In the genomic region with DNA sequence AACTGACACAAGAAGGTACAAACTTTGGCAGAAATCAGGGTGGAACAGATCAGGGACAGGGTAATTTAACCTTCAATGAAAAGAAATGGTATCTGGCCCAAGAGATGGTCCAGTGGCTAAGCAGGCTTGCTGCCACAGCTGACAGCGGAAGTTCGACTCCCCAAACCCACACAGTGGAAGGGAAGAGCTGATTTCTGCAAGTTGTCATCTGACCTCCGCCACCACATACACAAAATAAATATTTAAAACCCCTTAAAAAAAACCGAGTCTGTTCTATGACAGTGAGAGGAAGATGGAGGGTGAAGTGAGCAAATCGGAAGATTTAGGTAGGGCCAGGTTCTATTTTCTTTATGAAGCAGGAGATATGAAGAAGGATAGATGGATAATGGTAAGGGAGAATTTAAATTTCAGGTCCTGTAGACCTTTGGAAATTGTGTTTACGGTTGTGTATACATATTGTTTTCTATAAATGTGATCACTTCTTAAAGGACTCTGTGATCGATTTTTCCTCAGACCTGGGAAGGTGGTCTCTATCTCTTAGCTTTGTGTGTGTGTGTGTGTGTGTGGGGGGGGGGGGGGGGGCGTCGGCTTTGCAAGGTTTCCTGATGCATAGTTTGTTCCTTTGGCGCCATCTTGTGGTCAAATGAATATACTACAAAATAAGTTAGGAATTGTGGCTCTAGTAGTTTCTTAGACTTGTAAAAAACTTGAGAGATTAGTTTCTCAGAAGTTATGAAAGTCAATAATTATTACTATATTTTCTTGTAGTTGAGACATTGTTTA, we compare ENCODE assay signal across 8 mouse cellular contexts. TPM values are rescaled to one million over a fixed set of nuclear protein-coding genes. Genes with fewer than 3 reads are reported as not detected.
DNase-seq lines count a peak whose midpoint lies in the region; ATAC-seq and TF ChIP-seq lines count a peak whose summit lies in the region.

No protein-coding gene starts in this region.

- WGBS in lung, embryonic 14.5 days: 25% methylated on average over 10 of the region's 10 CpGs
- WGBS in lung, adult 2 months: 29% methylated on average over 10 of the region's 10 CpGs

- no peak overlapping the region for H3K9ac ChIP-seq in lung, embryonic 14.5 days

- no peaks in the 10 kb centered on the region for H3K9me3 ChIP-seq in lung, embryonic 14.5 days (ENCODE audit: low read depth, low read length)

- H3K27me3 ChIP-seq in lung, embryonic 14.5 days (ENCODE audit: insufficient read depth, low read length): no peaks in the 10 kb centered on the region

- TF ChIP-seq POLR2A in lung, adult 2 months (IDR thresholded peaks at IDR 0.05; ENCODE audit: borderline replicate concordance, extremely low read depth, low read depth, low read length): no peak

- H3K4me3 ChIP-seq in lung, embryonic 14.5 days (ENCODE audit: low read depth, low read length): no peak overlapping the region
- H3K4me3 ChIP-seq in lung, adult 2 months (replicated peaks; ENCODE audit: extremely low read depth, low read depth, low read length): no peak overlapping the region

- DNase-seq in cerebellum, adult 9-10 months: peak; percentile 49
- DNase-seq in lung, embryonic 14.5 days: peak; percentile 88
- no peak for DNase-seq in lung, adult 2 months
- DNase-seq in embryo, embryonic 9.5 days (ENCODE audit: extremely low spot score): peak; percentile 36
- DNase-seq in naive thymus-derived CD4-positive, alpha-beta T cell, adult 2 months (ENCODE audit: low read depth): peak; percentile 86
- no peak for DNase-seq in adrenal gland, adult 18-20 months (ENCODE audit: low spot score in 2 of 2)
- DNase-seq in ovary, adult 18-20 months (ENCODE audit: low spot score): no peak

- H3K4me1 ChIP-seq in lung, embryonic 14.5 days (ENCODE audit: insufficient read depth): no peaks in the 10 kb centered on the region
- peaks cover 3% of the 10 kb centered on the region; the same call in 1 of the 2 replicates for H3K4me1 ChIP-seq in lung, adult 2 months (ENCODE audit: control insufficient read depth, insufficient read depth, low read length)

- ATAC-seq in cerebellum, adult (ENCODE audit: insufficient number of reproducible peaks, low FRiP score, low TSS enrichment): no peak
- no peak for ATAC-seq in lung, embryonic 14.5 days (ENCODE audit: insufficient read depth)

- no peaks in the 10 kb centered on the region for H3K36me3 ChIP-seq in lung, embryonic 14.5 days (ENCODE audit: insufficient read depth)

- H3K4me2 ChIP-seq in lung, embryonic 14.5 days: no peak overlapping the region

- peak; percentile 54 for TF ChIP-seq CTCF in lung, embryonic 14.5 days (IDR thresholded peaks at IDR 0.05; ENCODE audit: low read depth)
- no peak for TF ChIP-seq CTCF in lung, adult 2 months (IDR thresholded peaks at IDR 0.05; ENCODE audit: insufficient read depth, low read length)

- H3K27ac ChIP-seq in lung, embryonic 14.5 days (ENCODE audit: low read depth): no peak overlapping the region

RNA-seq across cellular contexts. Expression of a gene that starts 6.1 kb away (rescaled TPM):
- 0.14 and 0.24 TPM in 2 replicates for polyA plus RNA-seq in lung, embryonic 14.5 days (2014; fragmentation: Nextera tagmentation; extraction: Ambion mirVana)
- 2.6 and 3.5 TPM in 2 replicates for polyA plus RNA-seq in lung, adult 2 months (2012; rRNA removed)
- under 1 TPM in 1 of 2 experiments, not detected in 1; 0.03 TPM for total RNA-seq in adrenal gland, adult 18-20 months (2021)

RNA-seq across cellular contexts. Expression of a gene that starts 20.6 kb away (rescaled TPM):
- 164 and 166 TPM in 2 replicates for polyA plus RNA-seq in lung, embryonic 14.5 days (2014; fragmentation: Nextera tagmentation; extraction: Ambion mirVana)
- polyA plus RNA-seq in lung, adult 2 months (2012; rRNA removed): 40.4 and 66.9 TPM in 2 replicates
- 100 to 1,000 TPM; 332 to 566 TPM for total RNA-seq in adrenal gland, adult 18-20 months (2021)

Comparison
In these comparisons a context has a peak if more than half of its experiments do, and no peak if none do; other contexts are left out.
1. DNase-seq: peak in cerebellum, adult 9-10 months (single experiment), lung, embryonic 14.5 days (single experiment), embryo, embryonic 9.5 days (single experiment) and naive thymus-derived CD4-positive, alpha-beta T cell, adult 2 months (single experiment); none in lung, adult 2 months (single experiment), adrenal gland, adult 18-20 months (0 of 2) and ovary, adult 18-20 months (single experiment).